Mouse (Mus musculus): ENCODE results near the gene Slc35f1.

The Slc35f1 gene

GRCm38 (mm10) chr10:52932159-52932558 is 241.8 kb downstream of the Slc35f1 start:
- DNase-seq (ENCODE audit: low spot score) = no peak

- DNase-seq (ENCODE audit: low spot score) = no peak
Observed at GRCm38 (mm10) chr10:52934615-52935014, 244.3 kb downstream of the Slc35f1 start.

GRCm38 (mm10) chr10:52940111-52940830 is 249.9 kb downstream of the Slc35f1 start:
- no peak for DNase-seq (ENCODE audit: low spot score)

GRCm38 (mm10) chr10:52940831-52941216 is 250.5 kb downstream of the Slc35f1 start:
- DNase-seq (ENCODE audit: low spot score) = no peak

- DNase-seq (ENCODE audit: low spot score) = no peak
Observed at GRCm38 (mm10) chr10:52952581-52952980, 262.2 kb downstream of the Slc35f1 start.

GRCm38 (mm10) chr10:52956728-52957127 is 266.4 kb downstream of the Slc35f1 start:
- no peak for DNase-seq (ENCODE audit: low spot score)

GRCm38 (mm10) chr10:52979251-52979650 is 288.9 kb downstream of the Slc35f1 start:
- DNase-seq (ENCODE audit: low spot score) = no peak

- DNase-seq (ENCODE audit: low spot score) = no peak
Observed at GRCm38 (mm10) chr10:52982836-52983235, 292.5 kb downstream of the Slc35f1 start.

- DNase-seq (ENCODE audit: low spot score) = no peak
Observed at GRCm38 (mm10) chr10:52992246-52992645, 301.9 kb downstream of the Slc35f1 start.

GRCm38 (mm10) chr10:52996886-52997285 is 306.6 kb downstream of the Slc35f1 start:
- no peak for DNase-seq (ENCODE audit: low spot score)

GRCm38 (mm10) chr10:53001136-53001535 is 310.8 kb downstream of the Slc35f1 start:
- DNase-seq (ENCODE audit: low spot score) = no peak

- peak; percentile 27 for DNase-seq (ENCODE audit: low spot score)
Observed at GRCm38 (mm10) chr10:53006229-53007190, 316.2 kb downstream of the Slc35f1 start.

GRCm38 (mm10) chr10:53013878-53014277 is 323.5 kb downstream of the Slc35f1 start:
- DNase-seq (ENCODE audit: low spot score) = peak; percentile 7

GRCm38 (mm10) chr10:53028454-53028853 is 338.1 kb downstream of the Slc35f1 start:
- peak; percentile 43 for DNase-seq (ENCODE audit: low spot score)

- DNase-seq (ENCODE audit: low spot score) = no peak
Observed at GRCm38 (mm10) chr10:53035202-53035601, 344.9 kb downstream of the Slc35f1 start.

- DNase-seq (ENCODE audit: low spot score) = no peak
Observed at GRCm38 (mm10) chr10:53045931-53046330, 355.6 kb downstream of the Slc35f1 start.

GRCm38 (mm10) chr10:53052521-53052920 is 362.2 kb downstream of the Slc35f1 start:
- no peak for DNase-seq (ENCODE audit: low spot score)

GRCm38 (mm10) chr10:53060745-53061144 is 370.4 kb downstream of the Slc35f1 start:
- no peak for DNase-seq (ENCODE audit: low spot score)

GRCm38 (mm10) chr10:53062741-53063140 is 372.4 kb downstream of the Slc35f1 start:
- DNase-seq (ENCODE audit: low spot score) = no peak

GRCm38 (mm10) chr10:53087811-53088210 is 397.5 kb downstream of the Slc35f1 start:
- peak; percentile 50 for DNase-seq (ENCODE audit: low spot score)

GRCm38 (mm10) chr10:53091525-53091924 is 401.2 kb downstream of the Slc35f1 start:
- DNase-seq (ENCODE audit: low spot score) = no peak

GRCm38 (mm10) chr10:53096446-53096845 is 406.1 kb downstream of the Slc35f1 start:
- peak; percentile 23 for DNase-seq (ENCODE audit: low spot score)

- no peak for DNase-seq (ENCODE audit: low spot score)
Observed at GRCm38 (mm10) chr10:53100881-53101280, 410.5 kb downstream of the Slc35f1 start.
